Mouse (Mus musculus): ENCODE measurements at regions not wholly inside any gene's neighbourhood (a gene's known extent, or its start where the extent isn't known, plus 50 kb on each side); places are given as distances from the start of the nearest gene placed in this dataset.

GRCm38 (mm10) chr16:90599329-90599870, 127.8 kb downstream of the Mis18a start:
- TF ChIP-seq MAX (IDR thresholded peaks at IDR 0.05; ENCODE audit: low read depth) (no peak), USF1 (IDR thresholded peaks at IDR 0.05; ENCODE audit: low read depth) (no peak), MYOG (IDR thresholded peaks at IDR 0.05; ENCODE audit: control insufficient read depth in 1 of 3, insufficient read depth in 1 of 3, insufficient read length in 2 of 3, low read depth in 2 of 3) (no peak), CEBPB (IDR thresholded peaks at IDR 0.05; ENCODE audit: insufficient read depth, poor library complexity, severe bottlenecking) (no peak), TCF3 (IDR thresholded peaks at IDR 0.05; ENCODE audit: insufficient read length, low read depth) (no peak), MYOD1 (IDR thresholded peaks at IDR 0.05; ENCODE audit: control insufficient read depth in 1 of 3, insufficient read length in 2 of 3, low read depth in 2 of 3) (no peak), SRF (IDR thresholded peaks at IDR 0.05; ENCODE audit: control insufficient read depth, insufficient read length, low read depth) (no peak), REST (IDR thresholded peaks at IDR 0.05; ENCODE audit: insufficient read depth, insufficient read length) (no peak), POLR2AphosphoS2 (IDR thresholded peaks at IDR 0.05; ENCODE audit: insufficient read length, low read depth) (no peak), E2F4 (IDR thresholded peaks at IDR 0.05; ENCODE audit: insufficient read depth) (no peak), POLR2A (IDR thresholded peaks at IDR 0.05; ENCODE audit: insufficient read length, low read depth) (no peak), TCF12 (IDR thresholded peaks at IDR 0.05; ENCODE audit: insufficient read depth, poor library complexity, severe bottlenecking) (no peak)
- Histone ChIP-seq H3K36me3 (ENCODE audit: control insufficient read depth, insufficient read depth) (no peaks in the 10 kb centered on the region), H3K4me3 (no peak overlapping the region), H3K4me2 (ENCODE audit: low read depth) (no peak overlapping the region), H3K27me3 (ENCODE audit: control insufficient read depth, insufficient read depth, insufficient read length) (peaks cover 3% of the 10 kb centered on the region), H3K79me2 (ENCODE audit: control insufficient read depth, insufficient read depth) (no peaks in the 10 kb centered on the region), H3ac (ENCODE audit: control insufficient read depth, insufficient read length) (no peak overlapping the region)

GRCm38 (mm10) chr16:90598727-90599126, 128.5 kb downstream of the Mis18a start:
- H3K4me2 ChIP-seq (ENCODE audit: low read depth) = no peak overlapping the region
- no peaks in the 10 kb centered on the region for H3K79me2 ChIP-seq (ENCODE audit: control insufficient read depth, insufficient read depth)
- H3K36me3 ChIP-seq (ENCODE audit: control insufficient read depth, insufficient read depth) = no peaks in the 10 kb centered on the region
- no peak for TF ChIP-seq E2F4 (IDR thresholded peaks at IDR 0.05; ENCODE audit: insufficient read depth)
- no peak for TF ChIP-seq MAX (IDR thresholded peaks at IDR 0.05; ENCODE audit: low read depth)
- TF ChIP-seq MYOG (IDR thresholded peaks at IDR 0.05; ENCODE audit: control insufficient read depth in 1 of 3, insufficient read depth in 1 of 3, insufficient read length in 2 of 3, low read depth in 2 of 3) = no peak
- TF ChIP-seq CEBPB (IDR thresholded peaks at IDR 0.05; ENCODE audit: insufficient read depth, poor library complexity, severe bottlenecking) = no peak
- TF ChIP-seq USF1 (IDR thresholded peaks at IDR 0.05; ENCODE audit: low read depth) = no peak
- no peak overlapping the region for H3ac ChIP-seq (ENCODE audit: control insufficient read depth, insufficient read length)
- H3K4me3 ChIP-seq = no peak overlapping the region
- H3K27me3 ChIP-seq (ENCODE audit: control insufficient read depth, insufficient read depth, insufficient read length) = peaks cover 3% of the 10 kb centered on the region

- no peak for TF ChIP-seq TCF3 (IDR thresholded peaks at IDR 0.05; ENCODE audit: insufficient read length, low read depth)
- H3K36me3 ChIP-seq (ENCODE audit: control insufficient read depth, insufficient read depth) = no peaks in the 10 kb centered on the region
- H3K4me3 ChIP-seq = no peak overlapping the region
- H3K4me2 ChIP-seq (ENCODE audit: low read depth) = no peak overlapping the region
- no peaks in the 10 kb centered on the region for H3K27me3 ChIP-seq (ENCODE audit: control insufficient read depth, insufficient read depth, insufficient read length)
- H3K79me2 ChIP-seq (ENCODE audit: control insufficient read depth, insufficient read depth) = no peaks in the 10 kb centered on the region
- no peak overlapping the region for H3ac ChIP-seq (ENCODE audit: control insufficient read depth, insufficient read length)
Observed at GRCm38 (mm10) chr16:90592721-90593481, 134.3 kb downstream of the Mis18a start.

- no peak overlapping the region for H3K4me3 ChIP-seq
- H3ac ChIP-seq (ENCODE audit: control insufficient read depth, insufficient read length) = no peak overlapping the region
- no peak overlapping the region for H3K4me2 ChIP-seq (ENCODE audit: low read depth)
- H3K36me3 ChIP-seq (ENCODE audit: control insufficient read depth, insufficient read depth) = no peaks in the 10 kb centered on the region
- no peaks in the 10 kb centered on the region for H3K27me3 ChIP-seq (ENCODE audit: control insufficient read depth, insufficient read depth, insufficient read length)
- no peaks in the 10 kb centered on the region for H3K79me2 ChIP-seq (ENCODE audit: control insufficient read depth, insufficient read depth)
- TF ChIP-seq E2F4 (IDR thresholded peaks at IDR 0.05; ENCODE audit: insufficient read depth) (no peak), CEBPB (IDR thresholded peaks at IDR 0.05; ENCODE audit: insufficient read depth, poor library complexity, severe bottlenecking) (no peak), MYOG (IDR thresholded peaks at IDR 0.05; ENCODE audit: control insufficient read depth in 1 of 3, insufficient read depth in 1 of 3, insufficient read length in 2 of 3, low read depth in 2 of 3) (no peak), TCF12 (IDR thresholded peaks at IDR 0.05; ENCODE audit: insufficient read depth, poor library complexity, severe bottlenecking) (no peak), USF1 (IDR thresholded peaks at IDR 0.05; ENCODE audit: low read depth) (no peak), TCF3 (IDR thresholded peaks at IDR 0.05; ENCODE audit: insufficient read length, low read depth) (no peak), REST (IDR thresholded peaks at IDR 0.05; ENCODE audit: insufficient read depth, insufficient read length) (no peak), POLR2AphosphoS2 (IDR thresholded peaks at IDR 0.05; ENCODE audit: insufficient read length, low read depth) (no peak), MAX (IDR thresholded peaks at IDR 0.05; ENCODE audit: low read depth) (no peak), MYOD1 (IDR thresholded peaks at IDR 0.05; ENCODE audit: control insufficient read depth in 1 of 3, insufficient read length in 2 of 3, low read depth in 2 of 3) (no peak), POLR2A (IDR thresholded peaks at IDR 0.05; ENCODE audit: insufficient read length, low read depth) (no peak), SRF (IDR thresholded peaks at IDR 0.05; ENCODE audit: control insufficient read depth, insufficient read length, low read depth) (no peak)
Observed at GRCm38 (mm10) chr16:90585171-90585570, 142.0 kb downstream of the Mis18a start.

- no peaks in the 10 kb centered on the region for H3K27me3 ChIP-seq (ENCODE audit: control insufficient read depth, insufficient read depth, insufficient read length)
- H3K36me3 ChIP-seq (ENCODE audit: control insufficient read depth, insufficient read depth) = no peaks in the 10 kb centered on the region
- no peak overlapping the region for H3ac ChIP-seq (ENCODE audit: control insufficient read depth, insufficient read length)
- H3K79me2 ChIP-seq (ENCODE audit: control insufficient read depth, insufficient read depth) = no peaks in the 10 kb centered on the region
- no peak overlapping the region for H3K4me2 ChIP-seq (ENCODE audit: low read depth)
- no peak for TF ChIP-seq MYOG (IDR thresholded peaks at IDR 0.05; ENCODE audit: control insufficient read depth in 1 of 3, insufficient read depth in 1 of 3, insufficient read length in 2 of 3, low read depth in 2 of 3)
- TF ChIP-seq MYOD1 (IDR thresholded peaks at IDR 0.05; ENCODE audit: control insufficient read depth in 1 of 3, insufficient read length in 2 of 3, low read depth in 2 of 3) = no peak
- no peak for TF ChIP-seq CEBPB (IDR thresholded peaks at IDR 0.05; ENCODE audit: insufficient read depth, poor library complexity, severe bottlenecking)
- no peak for TF ChIP-seq POLR2AphosphoS2 (IDR thresholded peaks at IDR 0.05; ENCODE audit: insufficient read length, low read depth)
- TF ChIP-seq REST (IDR thresholded peaks at IDR 0.05; ENCODE audit: insufficient read depth, insufficient read length) = no peak
- no peak for TF ChIP-seq TCF3 (IDR thresholded peaks at IDR 0.05; ENCODE audit: insufficient read length, low read depth)
- no peak for TF ChIP-seq POLR2A (IDR thresholded peaks at IDR 0.05; ENCODE audit: insufficient read length, low read depth)
- no peak for TF ChIP-seq TCF12 (IDR thresholded peaks at IDR 0.05; ENCODE audit: insufficient read depth, poor library complexity, severe bottlenecking)
- no peak for TF ChIP-seq USF1 (IDR thresholded peaks at IDR 0.05; ENCODE audit: low read depth)
- no peak for TF ChIP-seq E2F4 (IDR thresholded peaks at IDR 0.05; ENCODE audit: insufficient read depth)
- TF ChIP-seq SRF (IDR thresholded peaks at IDR 0.05; ENCODE audit: control insufficient read depth, insufficient read length, low read depth) = no peak
- TF ChIP-seq MAX (IDR thresholded peaks at IDR 0.05; ENCODE audit: low read depth) = no peak
- H3K4me3 ChIP-seq = no peak overlapping the region
Observed at GRCm38 (mm10) chr16:90580411-90580810, 146.8 kb downstream of the Mis18a start.

All from myocyte (in vitro differentiated cells).